Mouse (Mus musculus) heart, embryonic 11.5 days (tissue): ENCODE measurements at regions not wholly inside any gene's neighbourhood (a gene's known extent, or its start where the extent isn't known, plus 50 kb on each side); places are given as distances from the start of the nearest gene placed in this dataset.
"Not testable (repeated sequence)": the region's sequence is repeated elsewhere in the genome, so short reads cannot be mapped to it uniquely, and the experiment has no call there.

Source experiments
- ATAC-seq: fragments of 200-750 bp; cut with Nextera tagmentation; replicated peaks from 2 replicates; pipeline ENCODE4 v1.8.0; 2017; ENCODE audit warnings: moderate library complexity; ENCODE audit not compliant: insufficient number of reproducible peaks, low FRiP score, low TSS enrichment
- H3K27ac ChIP-seq: fragments of 300-500 bp; sonication (generic); 2 replicates; pipeline ENCODE4 v1.5.1; 2014; ENCODE audit warnings: mild to moderate bottlenecking, low read depth, low read length
- H3K27me3 ChIP-seq: fragments of 300-500 bp; sonication (generic); 2 replicates; pipeline ENCODE4 v1.6.1; 2014; ENCODE audit warnings: mild to moderate bottlenecking, low read length, mixed read lengths; ENCODE audit not compliant: control insufficient read depth, insufficient read depth
- H3K36me3 ChIP-seq: fragments of 300-500 bp; sonication (generic); 2 replicates; pipeline ENCODE4 v1.6.1; 2014; ENCODE audit warnings: mild to moderate bottlenecking, low read length, moderate library complexity, mixed read lengths; ENCODE audit not compliant: control insufficient read depth, insufficient read depth
- H3K4me1 ChIP-seq: fragments of 300-500 bp; sonication (generic); 2 replicates; pipeline ENCODE4 v1.6.1; 2014; ENCODE audit warnings: low read length; ENCODE audit not compliant: control insufficient read depth, insufficient read depth
- H3K4me2 ChIP-seq: fragments of 300-500 bp; sonication (generic); 2 replicates; pipeline ENCODE4 v1.6.1; 2014; ENCODE audit warnings: mild to moderate bottlenecking, moderate library complexity
- H3K4me3 ChIP-seq: fragments of 300-500 bp; sonication (generic); 2 replicates; pipeline ENCODE4 v1.5.1; 2014; ENCODE audit warnings: low read depth, low read length
- H3K9ac ChIP-seq: fragments of 300-500 bp; sonication (generic); 2 replicates; pipeline ENCODE4 v1.6.1; 2014; ENCODE audit warnings: mild to moderate bottlenecking, low read depth, low read length, moderate library complexity
- H3K9me3 ChIP-seq: fragments of 300-500 bp; sonication (generic); replicated peaks from 2 replicates; pipeline ENCODE4 v1.6.1; 2016; ENCODE audit warnings: low read length; ENCODE audit not compliant: control insufficient read depth
- WGBS: fragments of 180-500 bp; shearing (Covaris S2); extraction: QIAGEN DNeasy Blood & Tissue Kit; methylation state at CpG from one replicate; pipeline ENCODE4 v1.1.7; 2014; ENCODE audit not compliant: insufficient replicate concordance; 5-methylcytosine and 5-hydroxymethylcytosine counted together

- 84% methylated on average over 4 of the region's 4 CpGs for WGBS
- no peak for ATAC-seq
- no peaks in the 10 kb centered on the region for H3K4me1 ChIP-seq
- H3K36me3 ChIP-seq: no peaks in the 10 kb centered on the region
- H3K9me3 ChIP-seq: no peaks in the 10 kb centered on the region
- H3K9ac ChIP-seq: no peak overlapping the region
- H3K4me2 ChIP-seq: no peak overlapping the region
- no peak overlapping the region for H3K27ac ChIP-seq
- no peak overlapping the region for H3K4me3 ChIP-seq
- no peaks in the 10 kb centered on the region for H3K27me3 ChIP-seq
These were observed 97.8 kb upstream of the Prl start for GRCm38 (mm10) chr13:26959534-26960100.

- H3K36me3 ChIP-seq, H3K4me3 ChIP-seq, H3K9me3 ChIP-seq, H3K4me2 ChIP-seq, H3K4me1 ChIP-seq, H3K27ac ChIP-seq, ATAC-seq, H3K9ac ChIP-seq, H3K27me3 ChIP-seq: not testable (repeated sequence)
These were observed 96.8 kb upstream of the Prl start for GRCm38 (mm10) chr13:26960531-26960930.

- no peak overlapping the region for H3K4me2 ChIP-seq
- no peak for ATAC-seq
- H3K36me3 ChIP-seq: no peaks in the 10 kb centered on the region
- no peaks in the 10 kb centered on the region for H3K9me3 ChIP-seq
- no peaks in the 10 kb centered on the region for H3K4me1 ChIP-seq
- H3K4me3 ChIP-seq: no peak overlapping the region
- 88% methylated on average over 1 of the region's 1 CpGs for WGBS
- H3K9ac ChIP-seq: no peak overlapping the region
- H3K27ac ChIP-seq: no peak overlapping the region
- H3K27me3 ChIP-seq: no peaks in the 10 kb centered on the region
These were observed 81.3 kb upstream of the Prl start for GRCm38 (mm10) chr13:26976024-26976423.

DNA sequence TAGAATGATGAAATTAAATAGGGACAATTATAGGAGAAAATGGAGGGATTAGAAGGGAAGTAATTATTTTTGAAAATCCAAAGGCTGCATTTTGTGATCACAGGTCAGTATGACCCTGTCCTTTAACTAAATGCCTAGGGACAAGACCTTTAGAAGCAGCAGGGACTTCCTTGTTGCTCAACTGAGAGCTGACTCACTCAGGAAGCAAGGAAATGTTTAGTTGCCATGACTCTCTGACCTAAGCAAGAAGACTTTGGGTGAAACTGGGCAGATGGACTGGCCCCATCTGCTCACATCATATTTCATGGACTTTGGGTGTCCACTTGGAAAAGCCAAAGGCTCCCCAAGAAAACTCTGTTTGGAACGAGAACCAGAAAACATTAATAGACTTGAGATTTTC lies 76.9 kb upstream of the Prl start:
- no peak overlapping the region for H3K4me2 ChIP-seq
- WGBS: 80% methylated on average over 1 of the region's 1 CpGs
- H3K27me3 ChIP-seq: no peaks in the 10 kb centered on the region
- no peak overlapping the region for H3K4me3 ChIP-seq
- ATAC-seq: no peak
- no peaks in the 10 kb centered on the region for H3K4me1 ChIP-seq
- no peaks in the 10 kb centered on the region for H3K9me3 ChIP-seq
- H3K9ac ChIP-seq: no peak overlapping the region
- no peak overlapping the region for H3K27ac ChIP-seq
- H3K36me3 ChIP-seq: no peaks in the 10 kb centered on the region
